Mouse (Mus musculus): Measurements from ENCODE around the gene Ppfia3.

DNA sequence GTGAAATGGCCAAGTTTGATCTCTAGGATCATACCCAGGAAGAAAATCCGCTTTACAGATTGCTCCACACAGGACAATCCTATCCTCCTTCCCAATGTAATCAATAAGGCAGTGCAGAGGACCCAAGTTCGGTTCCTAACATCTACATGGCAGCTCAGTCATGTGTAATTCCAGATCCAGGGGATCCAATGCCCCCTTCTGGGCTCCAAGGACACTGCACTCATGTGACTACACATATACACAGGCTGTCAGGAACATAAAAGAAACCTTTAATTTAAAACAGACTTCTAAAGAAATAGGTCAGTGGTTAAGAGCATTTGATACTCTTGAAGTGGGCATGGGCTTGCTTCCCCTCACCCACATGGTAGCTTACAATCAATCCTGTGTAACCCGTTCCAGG, 19.3 kb upstream of the Ppfia3 start:
- peak; percentile 9 for TF ChIP-seq CTCF (IDR thresholded peaks at IDR 0.05; ENCODE audit: low read depth, low read length)
- no peak for TF ChIP-seq POLR2A (IDR thresholded peaks at IDR 0.05; ENCODE audit: insufficient read depth, low read length)
